Mouse (Mus musculus) liver, embryonic 14.5 days (tissue): ENCODE data around the gene Clint1.

ENCODE experiments used
- CTCF ChIP-seq: IDR thresholded peaks from 2 replicates; pipeline ENCODE4 v1.5.1; 2016; ENCODE audit warnings: antibody characterized with exemption, low read depth, control low read depth
- EP300 ChIP-seq: IDR thresholded peaks from 2 replicates; pipeline ENCODE4 v1.6.1; 2016; ENCODE audit warnings: antibody characterized with exemption, low read depth

GRCm38 (mm10) chr11:45929541-45929940 lies 77.7 kb downstream of the Clint1 start:
- no peak for TF ChIP-seq EP300
- no peak for TF ChIP-seq CTCF
